Mouse (Mus musculus): ENCODE results near the gene Trim12a.
"Not testable (repeated sequence)": the region's sequence is repeated elsewhere in the genome, so short reads cannot be mapped to it uniquely, and the experiment has no call there.

DNA sequence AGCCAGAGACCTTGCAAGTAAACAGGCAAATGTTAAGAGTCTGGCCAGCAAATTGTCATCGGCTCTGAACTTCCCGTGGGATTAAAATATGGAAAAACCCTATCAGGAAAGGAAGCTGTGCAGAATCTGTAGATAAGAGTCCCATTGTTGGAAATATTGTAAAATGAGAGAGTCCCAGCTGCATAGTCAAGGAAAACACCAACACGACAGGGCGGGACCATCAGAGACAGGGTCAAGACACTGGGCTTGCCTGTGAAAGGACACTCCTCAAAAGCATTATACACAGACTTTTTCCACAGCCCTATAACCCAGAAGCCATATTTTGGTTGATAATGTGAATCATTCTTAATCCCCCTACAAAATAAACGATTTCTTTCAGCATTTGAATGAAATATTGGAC is 49.9 kb downstream of the Trim12a start:
- TF ChIP-seq CTCF (conservative IDR thresholded peaks at IDR 0.05; ENCODE audit: low read length); NANOG (IDR thresholded peaks at IDR 0.05; ENCODE audit: borderline replicate concordance, low read length): not testable (repeated sequence)
